Mouse (Mus musculus) limb, embryonic 15.5 days (tissue): ENCODE data around the gene Nat8f4. TPM values are rescaled to one million over a fixed set of nuclear protein-coding genes. Genes with fewer than 3 reads are reported as not detected.

Experiments
- ATAC-seq: fragments of 200-750 bp; cut with Nextera tagmentation; 2 replicates; pipeline ENCODE4 v1.8.0; 2017; ENCODE audit warnings: low read depth, moderate TSS enrichment; ENCODE audit not compliant: insufficient number of reproducible peaks, low FRiP score, low TSS enrichment
- H3K27ac ChIP-seq: fragments of 300-500 bp; sonication (generic); 2 replicates; pipeline ENCODE4 v1.5.1; 2015; ENCODE audit warnings: moderate library complexity, mild to moderate bottlenecking, inconsistent platforms
- H3K27me3 ChIP-seq: fragments of 300-500 bp; sonication (generic); 2 replicates; pipeline ENCODE4 v1.6.1; 2015; ENCODE audit warnings: inconsistent platforms
- H3K36me3 ChIP-seq: fragments of 300-500 bp; sonication (generic); 2 replicates; pipeline ENCODE4 v1.6.1; 2015; ENCODE audit warnings: inconsistent platforms
- H3K4me1 ChIP-seq: fragments of 300-500 bp; sonication (generic); 2 replicates; pipeline ENCODE4 v1.6.1; 2015; ENCODE audit warnings: inconsistent platforms
- H3K4me2 ChIP-seq: fragments of 300-500 bp; sonication (generic); 2 replicates; pipeline ENCODE4 v1.6.1; 2015; ENCODE audit warnings: mild to moderate bottlenecking, inconsistent platforms
- H3K4me3 ChIP-seq: fragments of 300-500 bp; sonication (generic); 2 replicates; pipeline ENCODE4 v1.5.1; 2015; ENCODE audit warnings: mild to moderate bottlenecking, inconsistent platforms
- H3K9ac ChIP-seq: fragments of 300-500 bp; sonication (generic); 2 replicates; pipeline ENCODE4 v1.6.1; 2015; ENCODE audit warnings: inconsistent platforms
- H3K9me3 ChIP-seq: fragments of 300-500 bp; sonication (generic); 2 replicates; pipeline ENCODE4 v1.6.1; 2016; ENCODE audit warnings: inconsistent platforms
- WGBS: fragments of 180-500 bp; shearing (Covaris S2); methylation state at CpG from one replicate; pipeline ENCODE4 v1.1.7; 2015; 5-methylcytosine and 5-hydroxymethylcytosine counted together
- polyA plus RNA-seq: library from polyadenylated mRNA; unstranded; fragments of >200 nt; fragmentation: Nextera tagmentation; extraction: Ambion mirVana; gene quantifications from 2 replicates; pipeline ENCODE4 v1.2.1, GENCODE M21; 2015

Gene Nat8f4
- polyA plus RNA-seq, 1 experiment from 2014 or later: 1.8 TPM

GRCm38 (mm10) chr6:85861247-85861646, 43.4 kb downstream of the Nat8f4 start:
- H3K27ac ChIP-seq: no peak overlapping the region
- H3K9ac ChIP-seq: no peak overlapping the region
- no peaks in the 10 kb centered on the region for H3K36me3 ChIP-seq
- 83% methylated on average over 3 of the region's 3 CpGs for WGBS
- H3K27me3 ChIP-seq: no peaks in the 10 kb centered on the region
- H3K9me3 ChIP-seq: no peaks in the 10 kb centered on the region
- H3K4me2 ChIP-seq: no peak overlapping the region
- ATAC-seq: no peak
- H3K4me1 ChIP-seq: 0 out of 2 replicates have a peak, but pooled peaks cover under 1% of the 10 kb centered on the region
- no peak overlapping the region for H3K4me3 ChIP-seq

DNA sequence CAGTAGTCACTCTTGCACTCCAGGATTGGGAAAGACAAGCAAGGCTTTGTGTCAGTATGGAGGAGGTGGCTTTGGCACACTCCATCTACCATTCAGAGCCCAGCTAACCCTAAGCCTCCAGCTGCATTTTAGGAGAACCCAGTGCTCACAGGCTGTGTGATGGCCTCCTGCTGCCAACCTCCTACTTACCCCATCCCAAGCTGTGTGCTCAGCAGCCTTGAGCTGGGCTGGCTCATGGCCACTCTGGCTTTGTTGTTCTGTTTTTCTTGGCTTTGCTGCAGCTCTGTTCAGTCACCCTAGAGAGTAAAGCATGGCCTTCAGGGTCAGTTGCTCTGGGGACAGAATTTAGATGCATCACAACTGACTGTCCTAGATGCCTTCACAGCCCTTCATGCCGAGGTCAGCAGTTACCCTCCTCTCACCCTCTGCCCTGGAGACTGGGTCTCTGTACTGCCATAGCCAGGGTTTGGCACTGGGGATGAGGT, 48.4 kb downstream of the Nat8f4 start:
- Histone ChIP-seq H3K36me3 (no peaks in the 10 kb centered on the region), H3K9me3 (no peaks in the 10 kb centered on the region), H3K4me1 (0 out of 2 replicates have a peak, but pooled peaks cover 3% of the 10 kb centered on the region), H3K27me3 (no peaks in the 10 kb centered on the region), H3K27ac (no peak overlapping the region), H3K4me3 (no peak overlapping the region), H3K9ac (no peak overlapping the region), H3K4me2 (no peak overlapping the region)
- 79% methylated on average over 1 of the region's 1 CpGs for WGBS
- 0 out of 2 replicates have a peak, but pooled peaks have one; percentile 52 for ATAC-seq

DNA sequence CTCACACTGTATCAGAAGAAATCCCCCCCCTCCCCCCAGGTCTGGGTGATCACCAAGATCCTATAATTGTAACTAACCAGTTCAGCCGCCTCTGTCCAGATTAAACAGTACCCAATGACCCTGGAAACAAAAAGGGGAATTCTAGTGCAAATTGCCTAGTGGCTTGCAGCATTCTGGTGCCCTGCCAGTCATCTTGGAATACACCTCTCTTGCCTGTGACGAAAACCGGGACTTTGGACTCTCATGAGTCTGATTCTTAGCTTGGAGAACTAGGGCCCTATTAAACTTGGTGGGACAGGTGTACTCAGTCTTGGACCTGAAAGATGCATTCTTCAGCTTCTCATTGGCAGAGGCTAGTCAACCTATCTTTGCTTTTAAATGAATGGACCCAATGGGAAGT, 51.2 kb downstream of the Nat8f4 start:
- Histone ChIP-seq H3K4me1 (0 out of 2 replicates have a peak, but pooled peaks cover 3% of the 10 kb centered on the region), H3K27ac (no peak overlapping the region)
- WGBS: 78% methylated on average over 3 of the region's 3 CpGs

DNA sequence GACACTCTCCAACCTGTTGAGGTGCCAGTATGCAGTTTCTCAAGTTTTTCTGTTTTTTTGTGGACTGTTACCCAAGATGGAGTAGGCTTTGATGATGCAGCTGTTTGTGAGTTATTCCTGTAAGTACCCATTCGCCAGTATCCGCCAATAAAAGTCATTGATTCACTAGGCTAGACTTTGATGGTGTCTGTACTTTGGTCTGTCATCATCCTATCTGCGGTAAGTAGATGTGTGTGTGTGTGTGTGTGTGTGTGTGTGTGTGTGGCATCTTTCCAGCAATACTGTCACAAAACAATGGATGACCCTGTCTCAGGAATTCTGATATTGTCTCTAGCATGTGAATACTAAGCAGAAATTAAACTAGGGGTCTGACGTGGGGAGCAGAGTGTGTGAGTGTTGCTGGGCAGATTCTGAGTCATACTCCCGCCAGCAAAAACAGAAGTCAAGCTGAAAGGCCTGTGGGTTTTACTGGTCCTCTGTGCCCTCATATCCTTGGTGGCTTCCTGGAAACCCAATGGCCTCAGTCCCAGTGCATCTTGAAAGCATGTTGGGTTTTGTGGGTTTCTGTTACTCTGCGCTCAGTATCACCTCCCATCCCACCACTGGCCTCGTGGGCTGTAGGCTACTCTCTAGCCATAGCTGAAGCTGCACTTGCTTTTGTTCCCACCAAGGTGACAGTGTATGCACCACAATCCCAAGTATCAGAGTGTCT, 53.5 kb downstream of the Nat8f4 start:
- no peaks in the 10 kb centered on the region for H3K27me3 ChIP-seq
- H3K36me3 ChIP-seq: no peaks in the 10 kb centered on the region
- no peak overlapping the region for H3K4me3 ChIP-seq
- H3K9me3 ChIP-seq: no peaks in the 10 kb centered on the region
- no peak for ATAC-seq
- H3K4me1 ChIP-seq: 0 out of 2 replicates have a peak, but pooled peaks cover 2% of the 10 kb centered on the region
- H3K27ac ChIP-seq: no peak overlapping the region
- no peak overlapping the region for H3K4me2 ChIP-seq
- 85% methylated on average over 7 of the region's 7 CpGs for WGBS
- H3K9ac ChIP-seq: no peak overlapping the region

More for the DNA sequence above, 51.2 kb downstream of the Nat8f4 start:
- Histone ChIP-seq H3K9ac (no peak overlapping the region), H3K9me3 (no peaks in the 10 kb centered on the region), H3K4me2 (no peak overlapping the region), H3K4me3 (no peak overlapping the region), H3K36me3 (no peaks in the 10 kb centered on the region), H3K27me3 (no peaks in the 10 kb centered on the region)
- no peak for ATAC-seq

- H3K27me3 ChIP-seq: no peaks in the 10 kb centered on the region
- H3K4me3 ChIP-seq: no peak overlapping the region
- no peak for ATAC-seq
- H3K9me3 ChIP-seq: no peaks in the 10 kb centered on the region
- no peak overlapping the region for H3K4me2 ChIP-seq
- no peaks in the 10 kb centered on the region for H3K36me3 ChIP-seq
- H3K4me1 ChIP-seq: no peaks in the 10 kb centered on the region
- WGBS: 56% methylated on average over 2 of the region's 2 CpGs
- H3K27ac ChIP-seq: no peak overlapping the region
- H3K9ac ChIP-seq: no peak overlapping the region
These were observed 55.4 kb downstream of the Nat8f4 start for GRCm38 (mm10) chr6:85849240-85849639.

Other genes with a start within 250 kb of the Nat8f4 start
- not detected in 2 replicates for gene Nat8f7, start 191.7 kb downstream of the Nat8f4 start, polyA plus RNA-seq
- not detected in 2 replicates for gene Nat8f3, start 139.1 kb downstream of the Nat8f4 start, polyA plus RNA-seq
- gene Nat8f6, start 83.9 kb downstream of the Nat8f4 start, polyA plus RNA-seq: not detected in 2 replicates
- not detected in 2 replicates for gene Nat8f5, start 83.9 kb downstream of the Nat8f4 start, polyA plus RNA-seq
- gene Nat8, start 72.8 kb downstream of the Nat8f4 start, polyA plus RNA-seq: 0.13 TPM in 1 of 2 replicates, not detected in the other
- gene Nat8f2, start 35.7 kb downstream of the Nat8f4 start, polyA plus RNA-seq: not detected in 2 replicates
- gene Tprkb, start 7.0 kb upstream of the Nat8f4 start, polyA plus RNA-seq: 31.8 and 34.8 TPM in 2 replicates
- 4.2 and 4.7 TPM in 2 replicates for gene Nat8f1, start 10.8 kb upstream of the Nat8f4 start, polyA plus RNA-seq
- 44.2 and 51.4 TPM in 2 replicates for gene Dusp11, start 56.8 kb upstream of the Nat8f4 start, polyA plus RNA-seq
- gene Figla, start 111.3 kb upstream of the Nat8f4 start, polyA plus RNA-seq: not detected in 2 replicates
- 2.0 and 2.3 TPM in 2 replicates for gene Add2, start 123.8 kb upstream of the Nat8f4 start, polyA plus RNA-seq